Mouse (Mus musculus): ENCODE data around the gene Ehbp1.

Ehbp1 gene

DNA sequence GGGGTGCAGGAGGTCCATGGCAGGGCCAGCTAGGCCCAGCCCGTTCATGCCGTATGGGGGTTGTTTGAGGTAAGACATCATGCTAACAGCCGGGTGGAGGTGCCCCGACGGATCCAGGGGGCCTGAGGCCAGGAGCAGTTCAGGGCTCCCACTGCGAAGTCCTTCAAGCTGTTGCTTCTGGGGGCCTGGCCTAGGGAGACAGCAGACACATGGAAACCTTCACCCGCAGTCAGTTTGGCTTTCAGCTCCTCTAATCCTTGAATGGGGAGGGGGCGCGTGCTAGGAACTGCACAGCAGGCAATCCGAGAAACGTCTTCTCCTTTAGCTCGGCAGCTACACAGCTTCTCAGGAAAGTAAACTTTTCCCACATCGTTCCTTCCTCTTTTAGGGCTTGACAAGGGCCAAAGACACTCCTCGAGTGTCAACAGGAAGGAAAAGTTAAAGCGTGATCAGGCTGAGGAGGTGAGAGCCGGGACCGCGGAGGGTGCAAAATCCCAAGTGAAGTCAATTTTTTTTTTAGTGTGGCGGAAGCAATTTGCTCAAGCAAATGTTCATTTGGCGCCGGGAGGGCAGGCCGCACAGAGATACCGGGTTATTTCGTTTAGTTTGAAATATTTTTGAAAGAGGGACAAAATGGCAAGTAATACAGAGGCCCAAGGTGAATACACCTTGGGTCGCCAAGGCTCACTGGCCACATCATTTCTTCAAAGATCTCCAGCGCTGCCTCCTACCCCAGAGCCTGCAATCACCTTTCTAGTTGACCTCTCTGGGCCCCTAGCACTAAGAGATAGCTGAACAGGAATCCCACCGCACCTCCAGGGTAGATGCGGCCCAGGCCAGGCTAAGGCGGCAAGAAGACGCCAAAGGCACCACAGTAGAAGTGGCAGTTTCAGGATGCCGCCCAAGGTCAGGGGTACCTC, 342.4 kb downstream of the Ehbp1 start:
- DNase-seq, result no peak

DNA sequence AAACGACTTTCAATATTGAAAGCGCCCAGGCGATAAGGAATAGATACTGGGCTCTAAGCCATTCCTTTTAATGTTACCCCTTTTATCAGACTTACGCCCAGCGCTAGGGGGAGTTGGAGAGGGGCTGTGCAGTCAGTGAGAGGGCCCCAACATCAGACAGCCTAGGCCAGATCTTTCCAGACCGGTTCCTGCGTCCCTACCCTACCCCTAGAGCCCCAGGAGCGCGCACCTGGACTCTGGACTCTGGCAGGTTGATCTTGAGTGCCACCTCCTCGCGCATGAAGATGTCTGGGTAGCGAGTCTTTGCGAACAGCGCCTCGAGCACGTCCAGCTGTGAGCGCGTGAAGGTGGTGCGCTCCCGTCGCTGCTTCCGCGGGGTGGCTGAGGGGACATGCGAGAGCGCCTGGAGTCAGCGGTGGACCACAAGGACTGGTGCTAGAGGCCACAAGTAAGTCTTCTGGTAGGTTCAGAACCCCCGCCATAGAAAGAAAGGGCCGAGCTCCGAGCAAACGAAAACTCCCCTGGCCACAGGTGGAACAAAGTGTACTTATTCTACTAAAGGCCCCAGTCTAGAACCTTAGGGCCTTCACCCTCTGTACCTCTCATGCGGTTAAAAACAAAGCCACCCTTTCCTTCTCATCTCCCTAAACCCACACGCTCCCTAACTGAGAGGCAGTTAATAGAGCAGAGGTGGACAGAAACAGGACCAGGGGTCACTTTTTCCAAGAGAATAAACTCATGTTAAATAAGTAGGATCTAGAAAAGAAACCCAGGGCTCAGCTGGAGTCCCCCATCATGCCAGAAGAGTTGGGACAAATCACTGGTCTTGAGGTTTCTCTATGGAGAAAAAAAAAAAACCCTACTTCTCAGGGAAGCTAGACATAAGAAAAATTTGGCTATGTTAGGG, 343.7 kb downstream of the Ehbp1 start:
- peak in 1 of 2 experiments; percentile 38 for DNase-seq

DNA sequence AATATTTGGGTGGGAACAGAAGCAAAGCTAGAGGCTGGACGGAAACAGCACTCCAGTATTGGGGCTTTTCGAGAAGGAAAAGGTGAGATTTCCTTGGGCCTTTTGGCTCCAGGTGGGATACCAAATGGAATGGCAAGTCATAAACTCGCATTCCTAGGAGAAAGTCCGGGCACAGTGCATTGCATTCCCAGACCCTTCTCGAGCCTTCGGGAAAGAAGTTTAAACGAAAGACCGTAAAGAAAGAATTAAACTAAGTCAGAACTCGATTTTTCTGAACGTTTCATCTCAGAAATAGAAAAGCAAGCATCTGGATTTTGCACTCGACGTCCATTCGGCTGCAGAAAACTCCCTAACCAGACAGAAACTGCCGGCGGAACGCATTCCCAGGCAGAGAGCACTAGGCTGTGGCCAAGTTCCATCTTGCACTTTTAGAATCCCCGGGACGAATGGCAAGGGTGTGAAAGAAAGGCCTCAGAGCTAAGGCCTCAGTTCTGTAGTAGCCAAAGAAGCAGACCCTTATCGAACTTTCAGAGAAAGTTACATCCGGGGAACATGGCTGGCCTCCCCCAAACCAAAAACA, 344.4 kb downstream of the Ehbp1 start:
- DNase-seq, result no peak

- DNase-seq, result no peak
Observed at GRCm38 (mm10) chr11:21996661-21997560, 345.2 kb downstream of the Ehbp1 start.

DNA sequence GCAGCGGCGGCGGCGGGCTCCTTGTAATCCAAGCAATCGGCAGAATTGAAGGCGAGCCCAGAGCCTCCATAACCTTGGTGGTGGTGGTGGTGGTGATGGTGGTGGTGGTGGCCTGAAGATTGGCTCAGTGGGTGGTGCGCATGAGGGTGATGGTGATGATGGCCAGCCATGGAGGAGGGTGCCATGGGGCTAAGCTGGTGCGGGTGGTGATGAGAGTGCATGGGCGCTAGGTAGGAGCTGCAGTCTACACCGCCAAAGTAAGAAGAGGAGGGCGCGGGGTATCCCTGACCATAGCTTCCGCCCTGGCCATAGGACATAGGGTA, 345.8 kb downstream of the Ehbp1 start:
- no peak for DNase-seq

GRCm38 (mm10) chr11:21995534-21996324, 346.4 kb downstream of the Ehbp1 start:
- no peak for DNase-seq

DNA sequence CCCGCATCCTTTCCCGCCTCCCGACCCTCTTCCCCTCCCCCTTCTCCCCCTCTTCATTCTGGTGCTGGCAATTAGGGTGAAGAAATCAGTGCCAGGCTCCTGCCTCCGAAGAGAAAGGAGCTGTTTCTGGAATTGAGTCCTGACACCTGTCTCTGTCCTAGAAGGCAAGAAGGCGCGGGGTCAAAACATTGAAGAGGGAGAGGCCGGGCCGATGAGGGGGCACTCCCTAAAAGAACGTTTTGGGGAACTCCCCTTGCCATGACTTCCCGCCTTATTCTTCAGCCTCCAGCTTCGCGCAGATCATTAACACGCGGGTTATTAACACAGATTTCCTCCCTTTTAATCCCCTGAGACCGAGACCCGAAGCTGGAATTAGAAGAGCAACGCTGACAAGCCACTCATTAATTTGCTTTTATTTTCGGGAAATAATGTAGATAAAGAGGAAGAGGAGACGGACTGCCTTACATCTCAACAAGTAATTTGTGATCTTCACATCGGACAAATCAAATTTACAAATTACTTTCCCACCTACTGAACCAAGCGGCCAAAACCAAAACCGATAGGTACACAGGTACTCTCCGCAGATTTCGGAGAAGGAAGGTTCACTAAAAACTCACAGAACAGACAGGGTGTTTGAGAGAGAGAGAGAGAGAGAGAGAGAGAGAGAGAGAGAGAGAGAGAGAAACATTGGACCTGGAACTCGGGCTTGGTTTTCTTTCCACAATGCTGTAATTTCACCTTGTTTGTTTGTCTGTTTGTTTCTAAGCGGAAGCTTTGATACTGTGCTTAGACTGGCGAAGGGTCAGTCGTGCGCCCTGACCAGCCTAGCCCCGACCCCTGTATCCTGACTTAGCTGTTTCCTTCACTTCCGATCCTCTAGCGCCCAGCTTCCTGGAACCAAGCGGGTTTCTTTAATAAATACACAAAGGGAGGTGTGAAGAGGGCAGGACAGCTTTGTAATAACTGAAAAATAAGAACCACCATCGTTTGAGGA, 347.4 kb downstream of the Ehbp1 start:
- DNase-seq, result no peak

GRCm38 (mm10) chr11:21993597-21994376, 348.3 kb downstream of the Ehbp1 start:
- peak in 1 of 2 experiments; percentile 44 for DNase-seq

DNA sequence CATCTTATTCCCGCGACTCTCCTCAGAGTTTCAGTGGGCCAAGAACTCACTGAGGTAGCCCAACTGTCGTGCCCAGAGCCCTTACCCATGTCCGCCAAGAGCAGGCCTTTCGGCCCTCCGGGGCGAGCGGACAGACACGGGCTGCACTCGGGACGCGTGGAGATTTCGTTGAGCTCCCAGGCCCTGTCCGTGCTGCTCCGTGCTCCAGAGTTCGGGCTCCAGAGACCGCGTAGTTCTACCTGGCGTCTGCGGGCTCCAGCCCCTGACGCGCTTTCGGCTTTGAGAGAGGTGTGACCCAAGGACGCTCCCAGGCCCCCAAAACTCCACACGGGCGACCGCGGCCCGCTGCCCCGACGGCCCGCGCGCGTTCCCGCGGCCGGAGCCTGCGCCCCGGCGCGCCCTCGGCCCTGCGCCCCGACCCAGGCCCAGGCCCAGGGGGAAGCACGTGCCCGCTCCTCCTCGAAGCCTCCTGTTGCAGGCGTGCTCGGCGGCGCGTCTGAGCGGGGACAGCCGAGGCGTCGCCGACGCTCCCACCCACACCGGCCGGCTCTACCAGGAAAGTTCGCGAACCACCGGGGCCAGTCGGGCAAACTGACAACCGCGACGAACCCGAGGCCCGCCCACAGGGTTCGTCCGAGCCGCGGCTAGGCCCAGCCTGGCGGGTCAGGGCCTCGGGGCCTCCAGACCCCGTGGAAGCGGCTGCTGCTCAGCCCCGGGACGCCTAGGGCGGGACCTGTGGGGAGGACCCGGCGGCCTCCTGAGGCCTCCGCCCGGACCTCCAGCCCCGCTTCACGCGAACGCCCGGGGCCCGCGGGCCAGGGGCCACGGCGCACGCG, 349.1 kb downstream of the Ehbp1 start:
- DNase-seq, result no peak

DNA sequence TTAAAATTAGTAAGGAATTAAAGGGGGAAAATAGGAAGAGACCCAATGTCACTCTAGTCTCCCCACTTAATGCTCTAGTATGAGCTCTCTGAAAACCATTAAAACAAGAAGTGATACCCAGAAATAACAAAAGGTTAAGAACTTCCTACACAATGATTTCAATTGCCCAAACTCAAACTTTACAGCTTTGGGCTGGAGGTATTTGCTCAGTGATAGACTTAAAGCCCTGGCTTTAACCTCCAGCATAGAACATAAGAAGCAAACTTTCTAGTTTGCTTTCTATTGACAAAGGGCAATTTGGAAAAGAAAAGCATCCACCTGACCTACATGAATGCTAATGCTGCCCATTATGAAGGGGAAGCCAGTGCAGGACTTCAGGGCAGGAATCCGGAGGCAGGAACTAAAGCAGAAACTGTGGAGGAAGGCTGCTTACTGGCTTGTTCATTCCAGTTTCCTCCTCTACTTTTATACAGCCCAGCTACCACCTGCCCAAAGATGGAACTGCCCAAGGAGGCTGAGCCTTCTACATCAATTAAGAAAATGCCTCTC, 353.6 kb downstream of the Ehbp1 start:
- DNase-seq, result no peak

DNA sequence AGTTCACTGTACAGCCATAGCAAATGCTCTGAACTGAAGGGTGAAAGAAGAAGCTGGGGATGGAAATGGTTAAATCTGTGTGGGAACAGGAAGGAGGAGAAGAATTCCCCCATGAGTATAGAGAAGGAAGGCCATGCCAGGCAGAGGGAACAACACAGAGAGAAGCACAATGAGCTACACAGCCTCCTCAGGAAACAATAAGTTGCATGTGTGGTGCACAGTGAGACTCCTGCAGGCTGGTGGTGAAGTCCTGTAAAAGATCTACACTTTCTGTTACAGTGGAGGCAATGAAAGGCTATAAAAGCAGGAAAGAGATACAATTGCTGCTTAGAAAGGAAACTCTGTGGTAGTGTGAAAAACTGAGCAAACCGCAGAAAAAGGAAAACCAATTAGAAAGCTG, 357.0 kb downstream of the Ehbp1 start:
- no peak for DNase-seq

GRCm38 (mm10) chr11:21974005-21974531, 368.0 kb downstream of the Ehbp1 start:
- DNase-seq, result no peak

DNA sequence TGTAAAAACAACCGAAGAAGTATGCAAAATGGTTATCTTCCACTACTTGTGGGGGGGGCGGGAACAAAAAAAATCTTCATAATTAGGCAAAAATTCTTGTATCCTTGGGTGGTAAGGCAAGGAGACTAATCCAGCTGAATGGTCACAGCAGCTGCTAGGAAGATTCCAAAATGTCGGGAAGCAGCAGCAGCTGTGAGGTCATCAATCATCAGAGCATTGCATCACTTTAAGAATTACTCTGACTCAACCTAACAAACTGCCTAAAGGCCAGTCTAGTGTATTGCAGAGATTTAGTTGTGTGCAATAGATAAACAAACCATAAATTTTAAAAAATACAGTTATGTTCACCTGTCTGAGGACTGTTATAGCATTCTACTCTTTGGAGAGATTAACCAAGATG, 368.5 kb downstream of the Ehbp1 start:
- no peak for DNase-seq

- DNase-seq, result no peak
Observed at GRCm38 (mm10) chr11:21968922-21969321, 373.2 kb downstream of the Ehbp1 start.
